Mouse (Mus musculus) hindbrain, embryonic 10.5 days (tissue): ENCODE results near the gene Mindy4b-ps. TPM values are rescaled to one million over a fixed set of nuclear protein-coding genes. Genes with fewer than 3 reads are reported as not detected.
"Not testable (repeated sequence)": the region's sequence is repeated elsewhere in the genome, so short reads cannot be mapped to it uniquely, and the experiment has no call there.

Experiments
- DNase-seq: peaks from one replicate; pipeline ENCODE4 v3.0.0-alpha.2; 2017; ENCODE audit warnings: low spot score
- H3K27ac ChIP-seq: fragments of 300-500 bp; sonication (generic); 2 replicates; pipeline ENCODE4 v1.5.1; 2016; ENCODE audit warnings: mild to moderate bottlenecking, moderate library complexity
- H3K27me3 ChIP-seq: fragments of 300-500 bp; sonication (generic); 2 replicates; pipeline ENCODE4 v1.6.1; 2016; ENCODE audit warnings: mild to moderate bottlenecking; ENCODE audit not compliant: poor library complexity, insufficient read depth, severe bottlenecking
- H3K36me3 ChIP-seq: fragments of 300-500 bp; sonication (generic); 2 replicates; pipeline ENCODE4 v1.6.1; 2016; ENCODE audit warnings: mild to moderate bottlenecking, moderate library complexity
- H3K4me1 ChIP-seq: fragments of 300-500 bp; sonication (generic); replicated peaks from 2 replicates; pipeline ENCODE4 v1.6.1; 2016; ENCODE audit warnings: mild to moderate bottlenecking
- H3K4me3 ChIP-seq: fragments of 300-500 bp; sonication (generic); 2 replicates; pipeline ENCODE4 v1.5.1; 2016; ENCODE audit warnings: mild to moderate bottlenecking, moderate library complexity
- H3K9me3 ChIP-seq: fragments of 300-500 bp; sonication (generic); 2 replicates; pipeline ENCODE4 v1.6.1; 2016; ENCODE audit warnings: mild to moderate bottlenecking, moderate library complexity
- WGBS: fragments of 180-500 bp; shearing (Covaris S2); methylation state at CpG from one replicate; pipeline ENCODE4 v1.1.7; 2016; 5-methylcytosine and 5-hydroxymethylcytosine counted together
- polyA plus RNA-seq: library from polyadenylated mRNA; unstranded; fragments of >200 nt; fragmentation: Nextera tagmentation; extraction: Ambion mirVana; gene quantifications from 2 replicates; pipeline ENCODE4 v1.2.1, GENCODE M21; 2016

Mindy4b-ps gene
- polyA plus RNA-seq, result not detected in 2 replicates

- no peak within 1 kb of the TSS for H3K27ac ChIP-seq
- DNase-seq, result no peak
- H3K36me3 ChIP-seq, result no peaks in the 10 kb centered on the region
- H3K9me3 ChIP-seq, result no peaks in the 10 kb centered on the region
- no peak within 1 kb of the TSS for H3K4me3 ChIP-seq
- peaks cover 24% of the 10 kb centered on the region for H3K4me1 ChIP-seq
- H3K27me3 ChIP-seq, result peaks cover 68% of the 10 kb centered on the region
- 81% methylated on average over 4 of the region's 4 CpGs for WGBS
These were observed at the start of gene Mindy4b-ps for GRCm38 (mm10) chr3:58822211-58822610. Mindy4b-ps (minus strand) TSS chr3:58822311.

GRCm38 (mm10) chr3:58871882-58872281 is 49.8 kb upstream of the Mindy4b-ps start:
- not testable (repeated sequence) for DNase-seq, H3K9me3 ChIP-seq, H3K36me3 ChIP-seq, H3K27me3 ChIP-seq, H3K4me3 ChIP-seq
- Histone ChIP-seq H3K27ac (peak overlapping the region; percentile 71; the same call in 1 of the 2 replicates), H3K4me1 (peaks cover 19% of the 10 kb centered on the region)
- WGBS, result 80% methylated on average over 2 of the region's 2 CpGs

GRCm38 (mm10) chr3:58865690-58866089 is 43.6 kb upstream of the Mindy4b-ps start:
- no peak for DNase-seq
- WGBS, result 65% methylated on average over 7 of the region's 7 CpGs
- Histone ChIP-seq H3K4me3 (no peak overlapping the region), H3K36me3 (no peaks in the 10 kb centered on the region), H3K9me3 (no peaks in the 10 kb centered on the region), H3K27ac (no peak overlapping the region), H3K4me1 (no peaks in the 10 kb centered on the region; the same call in 1 of the 2 replicates), H3K27me3 (no peaks in the 10 kb centered on the region)

- WGBS, result 77% methylated on average over 2 of the region's 2 CpGs
- H3K27ac ChIP-seq, result no peak overlapping the region
- no peaks in the 10 kb centered on the region; the same call in 1 of the 2 replicates for H3K4me1 ChIP-seq
- DNase-seq, result no peak
- no peaks in the 10 kb centered on the region for H3K27me3 ChIP-seq
- no peak overlapping the region for H3K4me3 ChIP-seq
- H3K9me3 ChIP-seq, result no peaks in the 10 kb centered on the region
- no peaks in the 10 kb centered on the region for H3K36me3 ChIP-seq
These were observed 40.9 kb upstream of the Mindy4b-ps start for GRCm38 (mm10) chr3:58862976-58863375.

GRCm38 (mm10) chr3:58843415-58843814 is 21.3 kb upstream of the Mindy4b-ps start:
- Histone ChIP-seq H3K4me3 (no peak overlapping the region), H3K4me1 (no peaks in the 10 kb centered on the region), H3K27ac (no peak overlapping the region), H3K9me3 (0 out of 2 replicates have a peak, but pooled peaks cover 4% of the 10 kb centered on the region), H3K36me3 (no peaks in the 10 kb centered on the region), H3K27me3 (no peaks in the 10 kb centered on the region)
- 66% methylated on average over 1 of the region's 1 CpGs for WGBS
- peak; percentile 15 for DNase-seq

DNA sequence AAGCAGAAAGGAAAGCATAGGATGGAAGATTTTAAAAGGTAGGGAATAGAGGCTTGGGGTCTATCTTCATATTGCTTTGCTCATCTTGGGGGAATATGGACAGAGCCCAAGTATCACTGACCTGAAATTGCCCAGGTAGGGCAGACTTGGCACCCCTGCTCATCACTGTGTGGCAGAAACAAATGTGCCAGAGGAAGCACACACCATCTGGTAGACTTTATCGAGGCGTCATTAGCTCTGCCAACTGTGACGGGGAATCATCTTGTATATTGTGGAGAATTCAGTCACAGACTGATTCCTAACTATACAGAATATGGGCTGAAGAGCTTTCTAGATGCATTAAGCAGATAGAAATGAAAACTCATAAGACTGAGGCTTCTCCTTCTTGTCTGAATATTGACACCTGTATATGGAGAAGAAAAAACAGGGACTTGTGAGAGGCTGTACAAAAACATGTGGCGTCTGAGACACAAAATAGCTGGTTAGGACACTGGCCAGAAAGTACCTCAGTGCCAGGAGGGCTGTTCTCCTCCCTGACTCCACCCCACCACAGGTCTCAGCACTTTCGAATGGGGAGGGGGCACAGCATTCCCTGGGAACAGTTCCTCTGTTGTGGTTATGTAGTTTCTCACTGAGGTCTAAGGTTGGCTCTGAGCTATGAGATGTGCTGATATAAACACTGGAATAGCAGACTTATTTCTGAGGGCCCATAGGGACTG is 11.5 kb upstream of the Mindy4b-ps start:
- H3K9me3 ChIP-seq, result no peaks in the 10 kb centered on the region
- WGBS, result 88% methylated on average over 5 of the region's 5 CpGs
- H3K4me3 ChIP-seq, result no peak overlapping the region
- DNase-seq, result no peak
- no peak overlapping the region for H3K27ac ChIP-seq
- no peaks in the 10 kb centered on the region for H3K36me3 ChIP-seq
- H3K4me1 ChIP-seq, result peaks cover 3% of the 10 kb centered on the region
- peaks cover 46% of the 10 kb centered on the region for H3K27me3 ChIP-seq

GRCm38 (mm10) chr3:58832888-58833287 is 10.8 kb upstream of the Mindy4b-ps start:
- no peaks in the 10 kb centered on the region for H3K36me3 ChIP-seq
- H3K27me3 ChIP-seq, result peaks cover 53% of the 10 kb centered on the region
- 85% methylated on average over 2 of the region's 2 CpGs for WGBS
- no peaks in the 10 kb centered on the region for H3K9me3 ChIP-seq
- H3K4me1 ChIP-seq, result peaks cover 9% of the 10 kb centered on the region
- no peak overlapping the region for H3K27ac ChIP-seq
- no peak overlapping the region for H3K4me3 ChIP-seq
- DNase-seq, result no peak

DNA sequence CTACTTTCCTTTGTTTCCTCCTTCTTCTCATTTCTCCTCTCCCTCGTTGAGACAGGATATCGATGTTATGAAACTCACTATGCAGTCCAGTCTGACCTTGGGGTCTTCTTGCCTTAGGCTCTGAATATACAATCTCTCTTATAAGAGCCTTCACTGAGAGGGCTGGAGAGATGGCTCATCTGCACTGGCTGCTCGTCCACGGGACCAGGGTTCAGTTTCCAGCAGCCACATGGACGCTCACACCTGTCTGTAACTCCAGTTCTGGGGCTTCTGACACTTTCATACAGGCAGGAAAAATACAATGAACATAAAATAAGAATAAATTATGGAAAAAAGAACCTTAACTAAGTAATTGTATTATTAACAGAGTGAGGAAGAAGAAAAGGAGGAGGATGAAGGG is 9.5 kb upstream of the Mindy4b-ps start:
- Histone ChIP-seq H3K27ac (no peak overlapping the region), H3K36me3 (no peaks in the 10 kb centered on the region), H3K9me3 (no peaks in the 10 kb centered on the region), H3K4me1 (peaks cover 15% of the 10 kb centered on the region), H3K27me3 (peaks cover 65% of the 10 kb centered on the region), H3K4me3 (no peak overlapping the region)
- DNase-seq, result no peak
- WGBS, result 82% methylated on average over 5 of the region's 5 CpGs

- WGBS, result 98% methylated on average over 1 of the region's 1 CpGs
- H3K36me3 ChIP-seq, result no peaks in the 10 kb centered on the region
- H3K27ac ChIP-seq, result no peak overlapping the region
- H3K4me3 ChIP-seq, result no peak overlapping the region
- no peak for DNase-seq
- H3K9me3 ChIP-seq, result no peaks in the 10 kb centered on the region
- H3K4me1 ChIP-seq, result peaks cover 26% of the 10 kb centered on the region
- H3K27me3 ChIP-seq, result peaks cover 69% of the 10 kb centered on the region
These were observed 7.8 kb upstream of the Mindy4b-ps start for GRCm38 (mm10) chr3:58829926-58830325.

DNA sequence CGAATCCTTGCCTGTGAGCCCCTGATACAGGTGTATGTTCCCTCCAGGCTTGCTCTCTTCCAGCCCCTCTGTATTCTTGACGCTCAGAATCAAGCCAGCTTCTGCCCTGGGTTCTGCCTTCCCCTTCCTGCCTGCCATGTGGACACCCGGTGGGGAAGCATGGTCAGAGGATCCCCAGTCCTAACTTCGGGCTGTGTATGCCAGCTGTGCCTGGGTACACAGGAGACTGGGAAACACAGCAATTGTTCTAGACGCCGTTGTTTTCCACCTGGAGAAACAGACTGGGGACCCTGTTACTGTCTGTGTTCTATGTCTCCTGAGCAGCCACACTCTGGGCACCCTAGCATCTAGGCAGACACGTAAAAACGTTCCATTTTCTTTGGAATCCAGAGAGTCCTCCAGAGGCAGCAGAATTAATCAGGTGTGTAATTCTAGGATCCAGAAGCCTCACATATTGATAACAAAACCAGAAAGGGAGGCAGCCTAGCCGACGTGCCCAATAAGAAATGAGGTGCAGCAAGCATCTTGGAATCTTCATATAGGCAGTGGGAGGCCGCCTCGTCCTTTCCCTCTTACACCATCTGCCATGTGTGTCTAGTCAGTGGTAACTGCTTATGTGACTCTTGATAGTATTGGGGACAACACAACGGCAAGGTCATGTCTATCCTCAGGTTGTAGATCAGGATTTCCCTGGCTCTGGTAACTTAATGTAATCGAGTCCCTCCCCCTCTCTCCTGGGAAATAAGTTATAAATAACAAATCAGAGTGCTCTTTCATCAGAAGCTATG is 6.4 kb upstream of the Mindy4b-ps start:
- H3K27me3 ChIP-seq, result peaks cover 73% of the 10 kb centered on the region
- no peaks in the 10 kb centered on the region for H3K36me3 ChIP-seq
- H3K4me3 ChIP-seq, result no peak overlapping the region
- no peak for DNase-seq
- peak overlapping the region; percentile 40 for H3K27ac ChIP-seq
- peaks cover 26% of the 10 kb centered on the region for H3K4me1 ChIP-seq
- 85% methylated on average over 14 of the region's 14 CpGs for WGBS
- H3K9me3 ChIP-seq, result no peaks in the 10 kb centered on the region

GRCm38 (mm10) chr3:58826266-58826665 is 4.2 kb upstream of the Mindy4b-ps start:
- Histone ChIP-seq H3K27me3 (peaks cover 74% of the 10 kb centered on the region), H3K9me3 (no peaks in the 10 kb centered on the region), H3K4me3 (no peak overlapping the region), H3K36me3 (no peaks in the 10 kb centered on the region), H3K27ac (peak overlapping the region; percentile 70), H3K4me1 (peaks cover 26% of the 10 kb centered on the region)
- DNase-seq, result peak; percentile 77
- WGBS, result 9% methylated on average over 4 of the region's 4 CpGs

GRCm38 (mm10) chr3:58817337-58817736 is 4.8 kb downstream of the Mindy4b-ps start:
- peaks cover 60% of the 10 kb centered on the region for H3K27me3 ChIP-seq

GRCm38 (mm10) chr3:58814191-58814590 is 7.9 kb downstream of the Mindy4b-ps start:
- peaks cover 31% of the 10 kb centered on the region for H3K27me3 ChIP-seq
- no peaks in the 10 kb centered on the region for H3K9me3 ChIP-seq
- WGBS, result 90% methylated on average over 3 of the region's 3 CpGs
- no peaks in the 10 kb centered on the region for H3K36me3 ChIP-seq
- no peak overlapping the region for H3K4me3 ChIP-seq
- no peak overlapping the region for H3K27ac ChIP-seq
- H3K4me1 ChIP-seq, result peaks cover 23% of the 10 kb centered on the region
- no peak for DNase-seq

More at GRCm38 (mm10) chr3:58817337-58817736, 4.8 kb downstream of the Mindy4b-ps start:
- H3K4me3 ChIP-seq, result no peak overlapping the region
- DNase-seq, result no peak
- H3K27ac ChIP-seq, result 0 out of 2 replicates have a peak overlapping the region, but pooled peaks have one; percentile 0
- peaks cover 9% of the 10 kb centered on the region; the same call in 1 of the 2 replicates for H3K4me1 ChIP-seq
- WGBS, result 29% methylated on average over 6 of the region's 6 CpGs
- H3K9me3 ChIP-seq, result no peaks in the 10 kb centered on the region
- H3K36me3 ChIP-seq, result no peaks in the 10 kb centered on the region
